Mouse (Mus musculus) stomach, embryonic 14.5 days (tissue): ENCODE results near the gene Apbb1. TPM values are rescaled to one million over a fixed set of nuclear protein-coding genes. Genes with fewer than 3 reads are reported as not detected.
A peak's percentile ranks its signal among the peaks of the same experiment; 100 is the strongest.

ENCODE experiments used
- ATAC-seq: fragments of 200-750 bp; cut with Nextera tagmentation; 2 replicates; pipeline ENCODE4 v1.8.0; 2017; ENCODE audit warnings: low read depth, moderate TSS enrichment; ENCODE audit not compliant: insufficient number of reproducible peaks, insufficient read depth, low FRiP score
- H3K27ac ChIP-seq: fragments of 300-500 bp; sonication (generic); 2 replicates; pipeline ENCODE4 v1.5.1; 2014; ENCODE audit warnings: mild to moderate bottlenecking, low read length, moderate library complexity, mixed read lengths
- H3K27me3 ChIP-seq: fragments of 300-500 bp; sonication (generic); 2 replicates; pipeline ENCODE4 v1.6.1; 2014; ENCODE audit warnings: low read length, control low read depth, mixed read lengths; ENCODE audit not compliant: control insufficient read depth, insufficient read depth
- H3K36me3 ChIP-seq: fragments of 300-500 bp; sonication (generic); 2 replicates; pipeline ENCODE4 v1.6.1; 2014; ENCODE audit warnings: mild to moderate bottlenecking, control low read depth, low read length, moderate library complexity, mixed read lengths; ENCODE audit not compliant: control insufficient read depth, insufficient read depth
- H3K4me1 ChIP-seq: fragments of 300-500 bp; sonication (generic); 2 replicates; pipeline ENCODE4 v1.6.1; 2014; ENCODE audit warnings: low read length, control low read depth, mixed read lengths; ENCODE audit not compliant: control insufficient read depth, insufficient read depth
- H3K4me2 ChIP-seq: fragments of 300-500 bp; sonication (generic); replicated peaks from 2 replicates; pipeline ENCODE4 v1.6.1; 2014; ENCODE audit warnings: low read depth, low read length, control low read depth
- H3K4me3 ChIP-seq: fragments of 300-500 bp; sonication (generic); 2 replicates; pipeline ENCODE4 v1.5.1; 2014; ENCODE audit warnings: low read depth, low read length, control low read depth
- H3K9ac ChIP-seq: fragments of 300-500 bp; sonication (generic); replicated peaks from 2 replicates; pipeline ENCODE4 v1.6.1; 2014; ENCODE audit warnings: low read depth, mild to moderate bottlenecking, control low read depth, low read length, moderate library complexity, mixed read lengths
- H3K9me3 ChIP-seq: fragments of 300-500 bp; sonication (generic); 2 replicates; pipeline ENCODE4 v1.6.1; 2016; ENCODE audit warnings: low read depth, low read length, control low read depth; ENCODE audit not compliant: control insufficient read depth
- WGBS: fragments of 180-500 bp; shearing (Covaris S2); extraction: QIAGEN DNeasy Blood & Tissue Kit; methylation state at CpG from one replicate; pipeline ENCODE4 v1.1.7; 2014; 5-methylcytosine and 5-hydroxymethylcytosine counted together
- polyA plus RNA-seq: library from polyadenylated mRNA; unstranded; fragments of >200 nt; fragmentation: Nextera tagmentation; extraction: Ambion mirVana; gene quantifications from 2 replicates; pipeline ENCODE4 v1.2.1, GENCODE M21; 2014

Apbb1 gene
- polyA plus RNA-seq = 41.8 and 47.2 TPM in 2 replicates

GRCm38 (mm10) chr7:105581094-105581703, at the start of gene Apbb1:
Gene Apbb1 (minus strand): TSS chr7:105581653.
- no peaks in the 10 kb centered on the region for H3K36me3 ChIP-seq
- peak within 1 kb of the TSS; percentile 75 for H3K4me3 ChIP-seq
- WGBS = under 1% methylated on average over 51 of the region's 54 CpGs
- H3K4me1 ChIP-seq = 0 out of 2 replicates have a peak, but pooled peaks cover 8% of the 10 kb centered on the region
- peak within 1 kb of the TSS; percentile 49 for H3K9ac ChIP-seq
- peak; percentile 88 for ATAC-seq
- peak within 1 kb of the TSS; percentile 76 for H3K4me2 ChIP-seq
- H3K27ac ChIP-seq = peak within 1 kb of the TSS; percentile 63; the same call in 1 of the 2 replicates
- H3K9me3 ChIP-seq = no peaks in the 10 kb centered on the region
- no peaks in the 10 kb centered on the region for H3K27me3 ChIP-seq

GRCm38 (mm10) chr7:105628633-105629032, 47.2 kb upstream of the Apbb1 start:
- no peak overlapping the region for H3K4me2 ChIP-seq
- H3K4me1 ChIP-seq = peaks cover 19% of the 10 kb centered on the region
- no peaks in the 10 kb centered on the region for H3K9me3 ChIP-seq
- ATAC-seq = peak; percentile 43; the same call in 1 of the 2 replicates
- H3K27me3 ChIP-seq = no peaks in the 10 kb centered on the region
- WGBS = 29% methylated on average over 3 of the region's 3 CpGs
- H3K36me3 ChIP-seq = no peaks in the 10 kb centered on the region; the same call in 1 of the 2 replicates
- no peak overlapping the region for H3K9ac ChIP-seq
- H3K4me3 ChIP-seq = no peak overlapping the region
- peak overlapping the region; percentile 55; the same call in 1 of the 2 replicates for H3K27ac ChIP-seq

- Histone ChIP-seq H3K36me3 (no peaks in the 10 kb centered on the region; the same call in 1 of the 2 replicates), H3K4me2 (no peak overlapping the region), H3K4me3 (no peak overlapping the region), H3K4me1 (peaks cover 13% of the 10 kb centered on the region), H3K9ac (no peak overlapping the region), H3K9me3 (no peaks in the 10 kb centered on the region), H3K27ac (no peak overlapping the region), H3K27me3 (no peaks in the 10 kb centered on the region)
- no peak for ATAC-seq
- 69% methylated on average over 6 of the region's 6 CpGs for WGBS
Measured at GRCm38 (mm10) chr7:105625397-105625796, 43.9 kb upstream of the Apbb1 start.

- no peak for ATAC-seq
- Histone ChIP-seq H3K27me3 (no peaks in the 10 kb centered on the region), H3K36me3 (peaks cover 25% of the 10 kb centered on the region), H3K4me1 (no peaks in the 10 kb centered on the region), H3K4me2 (no peak overlapping the region), H3K27ac (no peak overlapping the region), H3K9ac (no peak overlapping the region), H3K9me3 (no peaks in the 10 kb centered on the region), H3K4me3 (no peak overlapping the region)
- 73% methylated on average over 8 of the region's 8 CpGs for WGBS
Measured at GRCm38 (mm10) chr7:105621646-105622292, 40.3 kb upstream of the Apbb1 start.

GRCm38 (mm10) chr7:105621053-105621452, 39.6 kb upstream of the Apbb1 start:
- Histone ChIP-seq H3K4me3 (no peak overlapping the region), H3K27me3 (no peaks in the 10 kb centered on the region), H3K36me3 (peaks cover 31% of the 10 kb centered on the region), H3K4me1 (no peaks in the 10 kb centered on the region), H3K9ac (no peak overlapping the region), H3K4me2 (no peak overlapping the region), H3K27ac (no peak overlapping the region), H3K9me3 (no peaks in the 10 kb centered on the region)
- WGBS = 64% methylated on average over 4 of the region's 4 CpGs
- no peak for ATAC-seq

GRCm38 (mm10) chr7:105619701-105620100, 38.2 kb upstream of the Apbb1 start:
- Histone ChIP-seq H3K9me3 (no peaks in the 10 kb centered on the region), H3K4me2 (no peak overlapping the region), H3K4me3 (no peak overlapping the region), H3K27me3 (no peaks in the 10 kb centered on the region), H3K27ac (no peak overlapping the region), H3K9ac (no peak overlapping the region), H3K36me3 (peaks cover 37% of the 10 kb centered on the region), H3K4me1 (no peaks in the 10 kb centered on the region)
- ATAC-seq = no peak
- WGBS = 38% methylated on average over 3 of the region's 3 CpGs

- no peaks in the 10 kb centered on the region for H3K9me3 ChIP-seq
- no peak overlapping the region for H3K27ac ChIP-seq
- peaks cover 48% of the 10 kb centered on the region for H3K36me3 ChIP-seq
- no peaks in the 10 kb centered on the region for H3K27me3 ChIP-seq
- WGBS = 93% methylated on average over 22 of the region's 22 CpGs
- no peak for ATAC-seq
- no peaks in the 10 kb centered on the region for H3K4me1 ChIP-seq
- no peak overlapping the region for H3K4me2 ChIP-seq
- H3K9ac ChIP-seq = no peak overlapping the region
- no peak overlapping the region for H3K4me3 ChIP-seq
Measured at GRCm38 (mm10) chr7:105617810-105618209, 36.4 kb upstream of the Apbb1 start.

GRCm38 (mm10) chr7:105616561-105616960, 35.1 kb upstream of the Apbb1 start:
- no peak overlapping the region for H3K27ac ChIP-seq
- WGBS = 70% methylated on average over 6 of the region's 6 CpGs
- no peak overlapping the region for H3K4me3 ChIP-seq
- no peaks in the 10 kb centered on the region for H3K4me1 ChIP-seq
- ATAC-seq = no peak
- no peaks in the 10 kb centered on the region for H3K9me3 ChIP-seq
- no peak overlapping the region for H3K4me2 ChIP-seq
- H3K36me3 ChIP-seq = peaks cover 56% of the 10 kb centered on the region
- no peak overlapping the region for H3K9ac ChIP-seq
- H3K27me3 ChIP-seq = no peaks in the 10 kb centered on the region
